Mouse (Mus musculus) C2C12 (cell line): Measurements from ENCODE around the gene Hoxd3. TPM values are rescaled to one million over a fixed set of nuclear protein-coding genes. Genes with fewer than 3 reads are reported as not detected.

Source experiments
- H3K27me3 ChIP-seq: one replicate; pipeline ENCODE4 v1.6.1; 2011; ENCODE audit not compliant: control insufficient read depth, insufficient read depth, insufficient read length
- H3K36me3 ChIP-seq: one replicate; pipeline ENCODE4 v1.6.1; 2011; ENCODE audit not compliant: control insufficient read depth, insufficient read depth
- H3K4me3 ChIP-seq: one replicate; pipeline ENCODE4 v1.5.1; 2011; ENCODE audit warnings: mild to moderate bottlenecking, control low read depth; ENCODE audit not compliant: poor library complexity, insufficient read depth, severe bottlenecking
- H3K79me2 ChIP-seq: one replicate; pipeline ENCODE4 v1.6.1; 2011; ENCODE audit not compliant: control insufficient read depth, insufficient read depth
- H3K79me3 ChIP-seq: one replicate; pipeline ENCODE4 v1.6.1; 2011; ENCODE audit warnings: low read depth, control low read depth
- H3ac ChIP-seq: one replicate; pipeline ENCODE3; 2011; ENCODE audit warnings: low read depth; ENCODE audit not compliant: control insufficient read depth, insufficient read length
- CEBPB ChIP-seq: IDR thresholded peaks from one replicate; pipeline ENCODE4 v1.6.1; 2011; ENCODE audit warnings: low read depth, mild to moderate bottlenecking, control low read depth, moderate library complexity
- CTCF ChIP-seq: IDR thresholded peaks from one replicate; pipeline ENCODE4 v1.5.1; 2011; ENCODE audit not compliant: control insufficient read depth, insufficient read depth, insufficient read length
- FOSL1 ChIP-seq: IDR thresholded peaks from one replicate; pipeline ENCODE4 v1.8.0; 2011; ENCODE audit warnings: mild to moderate bottlenecking, low read length; ENCODE audit not compliant: poor library complexity, insufficient read depth, severe bottlenecking
- MAX ChIP-seq: IDR thresholded peaks from one replicate; pipeline ENCODE4 v1.6.1; 2011; ENCODE audit warnings: mild to moderate bottlenecking, control low read depth
- MYOD1 ChIP-seq: IDR thresholded peaks from one replicate; pipeline ENCODE4 v1.6.1; 2011; ENCODE audit warnings: low read depth; ENCODE audit not compliant: control insufficient read depth, insufficient read length
- MYOG ChIP-seq: IDR thresholded peaks from one replicate; pipeline ENCODE4 v1.6.1; 2011; ENCODE audit not compliant: control insufficient read depth, insufficient read length; ENCODE audit errors: extremely low read depth
- USF1 ChIP-seq: IDR thresholded peaks from one replicate; pipeline ENCODE4 v1.6.1; 2011; ENCODE audit warnings: low read depth, mild to moderate bottlenecking, control low read depth, moderate library complexity
- polyA plus RNA-seq: library from polyadenylated mRNA; unstranded; fragments of >200 nt; fragmentation: generic; extraction: Trizol; gene quantifications from one replicate; pipeline ENCODE4 v1.2.1, GENCODE M21; 2012; ENCODE audit warnings: missing spikeins

The Hoxd3 gene
- polyA plus RNA-seq, 1 experiment, result not detected

DNA sequence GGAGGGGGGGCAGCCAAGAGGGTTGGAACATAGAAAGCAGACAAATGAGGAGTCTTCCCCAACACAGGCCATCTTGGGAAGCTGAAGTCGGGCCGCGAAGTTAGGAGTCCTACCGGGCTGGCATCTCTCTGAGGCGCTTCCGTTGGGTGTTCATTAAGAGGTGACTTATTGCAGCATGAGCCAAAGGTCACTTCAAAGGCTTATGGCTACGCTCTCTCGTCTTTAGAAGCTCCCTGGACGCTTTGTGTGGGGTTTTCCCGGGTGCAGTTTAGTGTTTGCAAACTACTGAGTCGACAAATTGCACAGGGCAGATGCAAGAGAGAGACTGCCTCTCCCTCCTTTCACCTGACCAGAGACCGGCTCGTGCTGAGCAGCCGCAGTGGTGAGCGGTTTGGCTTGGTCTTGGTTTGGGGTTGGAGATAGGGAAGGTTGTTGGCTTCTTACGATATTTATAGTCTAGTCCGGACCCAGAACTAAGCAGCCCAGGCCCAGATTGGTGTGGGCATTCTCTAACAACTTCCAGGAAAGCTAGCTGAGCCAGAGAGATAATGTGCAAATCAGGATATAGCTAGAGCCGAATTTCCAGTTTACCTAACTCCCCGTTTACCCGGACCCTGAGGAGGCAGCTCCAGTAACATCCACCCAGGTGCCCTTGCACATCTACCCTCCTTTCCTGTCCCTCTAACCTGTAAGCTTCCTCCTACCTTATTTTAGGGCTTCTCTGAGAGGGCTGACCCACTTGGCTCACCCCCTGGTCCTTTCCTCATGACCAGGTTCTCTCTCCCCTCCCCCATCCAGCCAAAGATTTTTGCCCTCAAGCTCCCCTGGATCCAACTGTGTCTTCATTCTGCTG is 27.1 kb downstream of the Hoxd3 start:
- TF ChIP-seq MYOG (no peak), CEBPB (no peak), FOSL1 (no peak), MAX (no peak), CTCF (no peak), USF1 (no peak), MYOD1 (no peak)

DNA sequence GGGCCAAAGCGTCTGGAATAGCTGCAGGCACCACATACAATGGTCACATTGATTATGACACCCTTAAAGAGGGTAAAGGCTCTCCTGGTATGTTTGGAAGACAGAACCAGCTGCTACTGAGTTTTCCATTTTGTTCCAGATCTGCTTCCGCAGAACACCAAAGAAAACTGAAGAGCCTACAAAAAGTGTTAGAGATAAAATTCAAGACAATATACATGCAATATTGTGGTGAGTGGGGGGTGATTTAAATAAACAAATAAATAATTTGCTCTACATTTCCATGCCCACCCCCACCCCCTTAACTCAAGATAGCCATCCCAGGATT is 27.7 kb downstream of the Hoxd3 start:
- Histone ChIP-seq H3K4me3 (no peak overlapping the region), H3K79me2 (no peaks in the 10 kb centered on the region), H3K79me3 (no peaks in the 10 kb centered on the region), H3K36me3 (no peaks in the 10 kb centered on the region), H3K27me3 (peaks cover 58% of the 10 kb centered on the region), H3ac (no peak overlapping the region)
- TF ChIP-seq FOSL1 (no peak), MYOD1 (no peak), USF1 (no peak), CEBPB (no peak), CTCF (no peak)

More for the DNA sequence above, 27.1 kb downstream of the Hoxd3 start:
- Histone ChIP-seq H3K27me3 (peaks cover 64% of the 10 kb centered on the region), H3K79me2 (no peaks in the 10 kb centered on the region), H3ac (no peak overlapping the region), H3K4me3 (no peak overlapping the region), H3K79me3 (no peaks in the 10 kb centered on the region), H3K36me3 (no peaks in the 10 kb centered on the region)

DNA sequence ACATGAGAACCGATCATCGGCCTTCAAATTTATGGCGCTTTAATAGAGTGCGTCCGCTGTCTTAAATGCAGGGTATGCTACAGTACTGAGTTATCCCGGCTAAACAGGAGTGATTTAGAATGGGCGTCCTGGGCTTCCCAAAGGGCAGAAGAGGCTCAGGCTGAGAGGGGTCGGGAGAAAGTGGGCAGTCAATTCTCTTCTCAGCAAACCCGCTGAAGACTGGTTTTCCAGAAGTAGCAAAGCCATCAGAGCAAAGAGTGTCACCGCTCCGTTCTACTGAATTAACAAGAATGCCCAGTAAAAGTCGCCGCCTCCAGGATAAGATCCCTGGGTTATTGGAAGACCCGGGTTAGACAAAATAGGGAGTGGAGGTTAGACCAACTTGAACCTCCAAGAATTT is 28.1 kb downstream of the Hoxd3 start:
- H3ac ChIP-seq, result no peak overlapping the region
- no peaks in the 10 kb centered on the region for H3K36me3 ChIP-seq
- no peak overlapping the region for H3K4me3 ChIP-seq
- H3K79me3 ChIP-seq, result no peaks in the 10 kb centered on the region
- H3K79me2 ChIP-seq, result no peaks in the 10 kb centered on the region
- TF ChIP-seq MYOG (no peak), FOSL1 (no peak), CTCF (no peak), USF1 (no peak), CEBPB (no peak), MAX (no peak), MYOD1 (no peak)
- H3K27me3 ChIP-seq, result peaks cover 54% of the 10 kb centered on the region

DNA sequence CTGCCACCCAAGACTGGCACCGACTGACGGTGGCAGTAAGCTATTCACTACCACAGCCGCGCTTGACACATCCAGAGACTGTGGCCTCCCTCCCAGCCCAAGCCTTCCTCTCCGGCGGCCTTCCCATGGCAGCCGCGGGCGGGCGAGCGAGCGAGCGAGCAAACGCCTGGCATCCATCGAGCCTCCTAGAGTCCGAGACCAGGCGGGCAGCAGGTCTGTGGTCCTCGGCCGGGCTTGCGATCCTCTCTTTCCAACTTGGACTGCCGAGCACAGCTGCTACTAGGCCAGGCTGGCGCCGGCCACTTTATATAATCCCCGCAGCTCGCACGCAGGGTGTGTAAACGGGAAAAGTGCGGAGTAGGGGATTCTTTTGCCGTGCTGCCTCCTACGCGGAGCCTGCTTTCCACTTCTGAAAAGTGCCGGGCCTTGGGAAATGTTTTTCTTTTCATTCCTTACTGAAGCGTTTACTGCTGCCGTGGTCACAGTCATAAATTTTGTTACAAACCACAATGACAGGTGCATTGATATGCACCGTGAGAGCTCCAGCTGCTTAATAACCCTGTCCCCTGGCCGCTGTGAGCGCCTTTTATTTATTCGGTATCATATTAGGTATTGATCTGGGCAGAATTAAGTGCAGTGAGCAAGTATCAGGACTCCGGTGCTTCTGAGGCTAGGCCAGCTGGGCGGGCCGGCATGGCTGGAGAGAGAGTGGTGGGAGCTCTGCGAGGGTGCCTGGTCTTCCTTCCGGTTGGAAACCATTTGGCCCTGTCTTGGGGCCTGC is 28.8 kb downstream of the Hoxd3 start:
- Histone ChIP-seq H3K36me3 (no peaks in the 10 kb centered on the region), H3K4me3 (no peak overlapping the region), H3K27me3 (peaks cover 51% of the 10 kb centered on the region), H3K79me2 (no peaks in the 10 kb centered on the region), H3K79me3 (no peaks in the 10 kb centered on the region), H3ac (no peak overlapping the region)
- no peak for TF ChIP-seq FOSL1

DNA sequence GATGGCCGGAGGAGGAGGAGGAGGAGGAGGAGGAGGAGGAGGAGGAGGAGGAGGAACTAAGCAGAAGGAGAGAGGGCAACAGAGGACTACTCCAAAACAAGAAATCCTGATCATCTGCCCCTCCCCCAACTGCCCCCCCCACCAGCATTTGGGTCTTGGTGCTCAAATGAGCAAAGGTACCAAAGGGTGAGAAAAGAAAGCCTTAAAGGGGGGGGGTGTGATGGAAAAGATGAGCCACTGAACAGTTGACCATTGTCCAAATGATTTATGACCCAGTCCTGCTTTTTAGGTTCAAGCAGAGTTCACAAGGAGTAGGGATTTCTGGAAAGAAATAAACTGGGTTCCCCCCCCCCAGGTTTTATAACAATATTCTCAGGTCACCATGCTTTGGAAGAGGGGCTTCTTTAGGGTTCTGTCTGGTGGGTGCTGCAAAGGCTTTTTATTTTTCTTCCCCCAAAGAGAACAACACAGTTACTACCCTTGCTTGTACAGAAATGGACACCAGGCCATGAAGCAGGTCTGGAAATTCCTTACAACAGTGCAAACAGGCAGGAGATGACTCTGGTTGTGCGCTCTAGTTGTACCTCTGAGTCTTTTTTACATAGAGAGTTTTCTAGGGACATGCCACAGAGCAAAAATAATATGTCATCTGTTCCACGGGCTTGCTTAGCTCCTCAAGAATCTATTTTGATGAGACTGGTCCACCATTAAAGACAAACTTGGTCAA is 29.7 kb downstream of the Hoxd3 start:
- H3ac ChIP-seq, result no peak overlapping the region
- TF ChIP-seq MYOD1, result no peak
- TF ChIP-seq CTCF, result no peak
- no peak for TF ChIP-seq MAX
- TF ChIP-seq FOSL1, result no peak
- no peak for TF ChIP-seq USF1
- TF ChIP-seq CEBPB, result no peak
- no peak for TF ChIP-seq MYOG
- H3K27me3 ChIP-seq, result peaks cover 46% of the 10 kb centered on the region
- H3K4me3 ChIP-seq, result no peak overlapping the region
- H3K79me3 ChIP-seq, result no peaks in the 10 kb centered on the region
- no peaks in the 10 kb centered on the region for H3K36me3 ChIP-seq
- H3K79me2 ChIP-seq, result no peaks in the 10 kb centered on the region

DNA sequence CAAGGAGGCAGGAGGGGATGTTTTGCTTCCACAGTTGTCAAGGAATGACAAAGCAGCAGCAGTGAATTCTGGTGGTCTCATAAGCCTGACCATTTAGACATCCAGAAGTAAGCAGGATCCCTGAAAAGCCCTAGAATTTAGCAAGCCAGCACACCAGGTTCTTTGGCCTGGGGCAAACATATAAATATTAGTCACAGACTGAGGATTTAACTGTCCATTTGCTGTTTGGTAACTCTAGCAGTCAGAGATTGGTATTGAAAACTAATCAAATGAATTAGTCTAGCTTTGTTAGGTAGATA is 30.2 kb downstream of the Hoxd3 start:
- TF ChIP-seq USF1 (no peak), MAX (no peak), MYOG (no peak), FOSL1 (no peak), MYOD1 (no peak), CTCF (no peak), CEBPB (no peak)
- H3K27me3 ChIP-seq, result peaks cover 41% of the 10 kb centered on the region
- no peak overlapping the region for H3K4me3 ChIP-seq
- H3K36me3 ChIP-seq, result no peaks in the 10 kb centered on the region
- H3K79me3 ChIP-seq, result no peaks in the 10 kb centered on the region
- H3ac ChIP-seq, result no peak overlapping the region
- no peaks in the 10 kb centered on the region for H3K79me2 ChIP-seq
